Mouse (Mus musculus) retina, postnatal 7 days (tissue): Measurements from ENCODE around the gene Gmpr.
"Not testable (repeated sequence)": the region's sequence is repeated elsewhere in the genome, so short reads cannot be mapped to it uniquely, and the experiment has no call there.

Source experiments
- DNase-seq: peaks from one replicate; pipeline ENCODE4 v3.0.0-alpha.2; 2012; ENCODE audit warnings: low read depth, low spot score

The Gmpr gene

DNA sequence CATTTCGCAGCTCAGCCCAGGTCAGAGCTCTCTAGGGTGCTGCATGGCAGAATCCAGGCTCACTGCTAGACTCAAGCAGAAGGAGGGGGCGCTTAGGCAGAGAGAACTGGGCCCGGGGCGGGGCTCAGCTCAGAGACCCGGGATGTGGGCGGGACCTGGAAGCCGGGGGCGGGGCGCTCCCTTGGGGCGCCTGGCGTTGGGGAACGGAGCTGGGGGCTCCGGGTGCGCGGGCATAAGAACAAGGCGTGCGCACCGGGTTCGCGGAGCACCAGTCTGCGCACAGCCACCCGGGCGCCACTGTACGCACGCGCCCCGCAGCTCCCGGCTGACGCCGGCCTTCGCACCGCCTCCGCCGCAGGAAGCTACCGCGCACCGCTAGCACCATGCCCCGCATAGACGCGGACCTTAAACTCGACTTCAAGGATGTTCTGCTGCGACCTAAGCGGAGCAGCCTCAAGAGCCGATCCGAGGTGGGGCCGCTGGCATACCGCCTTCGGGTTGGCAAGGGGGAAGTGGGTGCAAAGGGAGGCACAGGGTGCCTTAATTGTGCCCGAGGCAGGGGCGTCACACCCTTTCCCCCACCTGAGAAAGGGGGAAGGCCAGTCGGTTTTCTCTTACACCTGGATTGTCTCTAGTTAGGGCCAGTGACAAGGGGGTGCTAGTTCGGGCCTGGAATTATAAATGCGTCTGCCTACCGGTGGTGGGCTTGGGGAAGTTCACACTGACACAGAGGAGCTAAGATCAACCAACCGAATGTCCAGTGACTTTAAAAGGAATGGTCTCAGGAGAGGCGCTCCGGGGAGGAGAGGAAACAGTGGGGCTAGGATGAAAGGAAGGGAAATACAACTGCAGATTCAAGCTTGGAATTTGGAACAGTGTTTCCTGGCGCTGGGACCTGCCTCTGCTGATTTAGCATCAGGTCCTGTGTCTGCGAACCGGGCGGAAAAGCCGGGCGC is at the start of gene Gmpr:
TSS of gene Gmpr (plus strand) at position 171 of the 956 bp plus-strand sequence.
- peak; percentile 58 for DNase-seq

DNA sequence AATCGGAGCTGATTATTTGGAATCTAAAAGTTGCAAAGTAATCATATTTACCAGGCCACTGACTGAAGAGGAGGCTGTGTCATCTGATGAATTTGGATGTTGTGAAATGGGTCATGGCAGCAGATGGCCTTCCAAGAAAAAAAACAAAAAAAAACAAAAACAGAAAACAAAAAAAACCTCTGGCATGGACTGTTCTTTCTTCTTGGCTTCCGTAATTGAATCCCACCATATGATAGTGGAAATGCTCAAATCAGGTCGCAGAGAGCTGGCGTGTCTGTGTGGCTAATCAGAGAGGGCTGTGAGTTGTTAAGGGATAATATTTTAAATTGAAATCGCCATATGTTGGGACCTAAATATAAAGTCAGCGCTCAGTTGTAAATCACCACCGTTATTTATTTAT is 49.8 kb upstream of the Gmpr start:
- no peak for DNase-seq

DNA sequence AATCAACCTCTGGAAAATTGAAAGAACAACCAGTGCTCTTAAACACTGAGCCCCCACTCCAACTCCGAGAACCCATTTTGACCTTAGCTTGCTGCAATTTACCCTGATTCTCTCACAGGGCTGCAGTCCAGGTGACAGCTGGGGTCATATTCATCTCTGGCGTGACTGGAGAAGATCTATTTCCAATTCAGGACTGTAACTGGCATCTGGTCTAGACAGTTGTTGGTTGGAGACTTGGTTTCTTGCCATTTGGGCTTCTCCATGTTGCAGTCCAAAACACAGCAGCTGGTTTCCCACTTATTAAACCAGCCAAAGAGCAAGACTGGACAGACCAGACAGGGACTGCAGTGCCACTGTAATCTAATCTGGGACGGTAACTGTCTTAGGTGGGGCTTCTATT is 47.1 kb upstream of the Gmpr start:
- no peak for DNase-seq

DNA sequence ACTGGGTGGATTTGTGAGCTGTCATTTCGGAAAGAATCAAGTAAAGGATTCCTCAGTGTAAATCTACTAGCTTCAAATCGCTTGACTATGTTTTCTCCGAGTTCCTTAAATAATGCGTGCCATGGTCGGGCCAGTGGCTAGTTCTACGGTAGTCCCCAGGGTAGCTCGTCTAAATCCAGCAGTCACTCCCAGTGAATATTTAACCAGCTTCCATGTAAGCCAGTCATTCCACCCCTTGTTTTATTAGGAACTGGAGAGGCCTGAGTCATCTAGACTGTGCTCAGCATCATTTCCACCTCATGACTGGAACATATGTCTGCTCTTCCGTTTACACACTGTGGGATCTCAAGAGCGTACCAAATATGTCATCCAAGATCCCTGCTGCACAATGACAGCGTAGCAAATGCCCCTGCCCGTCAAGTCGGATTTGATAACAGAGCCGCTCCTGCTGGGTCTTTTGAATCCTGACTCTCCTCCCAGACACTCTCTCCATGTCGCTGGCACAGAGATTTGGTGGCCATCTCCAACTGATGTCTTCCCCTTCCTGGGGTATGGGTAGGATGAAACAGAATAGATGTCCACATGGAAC is 45.8 kb upstream of the Gmpr start:
- no peak for DNase-seq

DNA sequence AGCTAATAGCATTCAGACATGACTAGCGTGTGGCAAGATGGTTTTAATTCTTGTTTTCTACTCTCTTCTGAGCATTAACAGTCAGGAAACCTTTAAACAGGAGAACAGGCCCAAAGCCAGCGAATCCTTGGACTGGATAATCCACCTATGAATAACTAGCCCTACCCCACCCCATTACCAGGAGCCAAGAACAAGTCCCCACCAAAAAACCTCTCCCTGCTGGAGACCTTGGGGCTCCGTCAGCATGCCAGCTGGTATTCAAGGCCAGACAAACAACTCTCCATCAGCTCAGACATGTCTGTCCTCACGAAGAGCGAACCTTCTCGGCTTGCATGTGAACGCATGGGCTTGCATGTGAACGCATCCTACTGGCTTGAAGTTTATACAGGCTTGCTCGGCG is 41.6 kb upstream of the Gmpr start:
- no peak for DNase-seq

DNA sequence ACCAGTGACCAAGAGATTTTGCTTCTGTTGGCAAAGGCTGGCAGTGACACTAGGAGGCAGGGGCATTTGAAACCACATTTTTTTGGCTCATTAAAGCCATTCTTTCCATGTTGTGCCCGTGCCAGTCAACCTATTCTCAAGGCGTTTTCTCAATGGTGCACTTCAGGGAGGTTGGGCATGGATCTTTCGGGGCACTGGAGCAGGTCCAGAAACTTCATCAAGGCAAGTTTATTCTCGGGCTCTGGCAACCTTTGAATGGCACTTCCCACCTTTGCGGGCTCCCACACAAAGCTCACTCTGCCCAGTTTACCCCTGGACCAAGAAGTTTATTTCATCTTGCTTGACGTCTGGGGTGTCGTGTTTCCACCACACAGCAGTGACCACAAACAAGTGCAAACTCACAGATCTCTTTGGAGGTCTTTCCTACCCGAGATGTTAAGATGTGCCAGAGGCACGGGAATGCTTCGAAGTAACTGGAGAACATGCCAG is 41.2 kb upstream of the Gmpr start:
- no peak for DNase-seq

DNA sequence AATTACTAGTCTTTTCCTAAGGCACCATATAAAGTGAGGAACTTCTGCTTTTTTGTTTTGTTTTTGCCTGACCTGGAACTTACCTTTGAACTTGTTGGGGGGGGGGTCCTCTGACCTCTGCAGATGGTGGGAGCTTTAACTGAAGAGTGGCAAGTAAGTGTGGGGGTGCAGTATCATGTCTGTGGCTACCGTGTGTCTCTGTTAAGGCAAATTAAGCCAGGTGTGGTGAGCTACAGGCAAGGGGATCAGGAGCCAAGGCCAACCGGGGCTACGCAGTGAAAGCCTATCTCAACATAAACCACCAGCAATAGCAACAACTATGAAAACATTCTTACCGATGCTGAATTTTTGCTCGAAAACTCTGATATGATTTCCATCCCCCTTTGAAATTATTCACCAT is 38.5 kb upstream of the Gmpr start:
- no peak for DNase-seq

DNA sequence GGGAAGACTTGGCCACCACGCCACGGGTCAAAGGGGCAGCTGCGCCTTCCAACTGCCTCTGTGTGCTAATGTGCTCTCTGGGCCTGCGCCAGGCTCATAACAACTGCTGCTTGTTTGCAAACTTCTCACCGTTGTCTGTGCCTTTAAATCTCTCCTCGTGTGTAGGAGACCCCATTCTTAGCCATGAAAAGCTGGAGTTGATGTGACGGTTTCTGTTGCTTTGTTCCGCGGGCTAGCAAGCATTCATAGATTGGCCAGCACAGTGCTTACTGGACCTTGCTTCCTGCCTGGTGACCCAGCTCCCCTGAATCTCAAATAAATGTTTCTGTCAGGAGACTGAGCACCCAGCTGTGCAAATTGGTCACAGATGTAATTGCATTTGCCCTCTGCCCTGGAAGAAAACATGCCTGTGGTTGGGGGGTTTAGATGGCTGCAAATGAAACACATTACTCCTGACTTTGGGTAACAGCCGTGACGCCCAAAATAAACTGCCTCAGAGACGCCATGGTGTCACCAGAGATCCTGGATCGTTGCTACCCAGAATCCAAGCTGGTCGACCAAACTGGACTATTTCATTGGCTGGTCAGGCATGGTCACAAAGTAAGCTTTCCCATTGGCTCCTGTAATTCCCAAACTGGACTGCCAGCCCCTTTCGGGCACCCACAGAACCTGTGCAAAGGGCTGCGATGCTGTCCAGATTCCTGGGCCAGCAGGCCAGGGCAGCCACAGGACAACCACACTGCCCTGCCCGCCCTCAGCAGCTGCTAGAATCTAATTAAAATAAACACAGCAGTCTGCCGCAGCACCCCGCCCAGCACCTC is 37.6 kb upstream of the Gmpr start:
- DNase-seq, result no peak

DNA sequence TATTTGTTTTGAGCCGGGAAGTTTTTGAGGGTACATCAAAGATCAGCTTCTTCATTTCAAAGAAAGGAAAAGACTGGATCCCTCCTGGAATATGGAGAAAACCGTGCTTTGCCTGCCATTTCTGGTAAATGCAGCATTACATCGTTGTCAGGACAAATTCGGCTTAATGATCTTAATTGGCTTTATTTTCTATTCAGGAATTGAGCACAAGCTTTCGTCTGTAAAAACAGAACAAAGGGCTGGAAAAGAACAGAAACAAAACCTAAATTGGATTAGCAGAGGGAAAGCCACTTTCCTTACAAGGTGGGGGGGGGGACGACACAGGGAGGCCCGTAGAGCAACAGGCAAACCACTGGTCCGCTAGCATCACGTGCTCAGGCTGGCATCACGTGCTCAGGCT is 33.9 kb upstream of the Gmpr start:
- DNase-seq, result no peak

DNA sequence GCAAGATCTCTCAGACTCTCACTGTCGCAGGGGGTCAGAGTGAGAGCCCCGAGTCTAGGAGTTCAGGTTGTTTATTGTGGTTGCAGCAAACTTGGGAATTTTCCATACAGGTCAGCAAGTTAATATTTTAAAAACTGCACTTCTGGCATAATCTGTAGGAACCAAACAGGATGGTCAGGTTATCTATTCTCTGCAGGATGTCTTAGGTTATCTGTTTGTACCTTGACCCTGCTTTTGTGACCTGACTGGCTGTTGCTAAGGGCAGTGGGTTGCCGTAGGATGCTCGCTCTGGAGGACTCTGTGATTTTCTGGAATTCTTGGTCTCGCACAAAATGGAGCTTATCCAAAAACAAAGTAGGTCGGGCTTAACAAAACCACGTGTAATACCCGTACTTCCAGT is 31.9 kb upstream of the Gmpr start:
- DNase-seq, result no peak

DNA sequence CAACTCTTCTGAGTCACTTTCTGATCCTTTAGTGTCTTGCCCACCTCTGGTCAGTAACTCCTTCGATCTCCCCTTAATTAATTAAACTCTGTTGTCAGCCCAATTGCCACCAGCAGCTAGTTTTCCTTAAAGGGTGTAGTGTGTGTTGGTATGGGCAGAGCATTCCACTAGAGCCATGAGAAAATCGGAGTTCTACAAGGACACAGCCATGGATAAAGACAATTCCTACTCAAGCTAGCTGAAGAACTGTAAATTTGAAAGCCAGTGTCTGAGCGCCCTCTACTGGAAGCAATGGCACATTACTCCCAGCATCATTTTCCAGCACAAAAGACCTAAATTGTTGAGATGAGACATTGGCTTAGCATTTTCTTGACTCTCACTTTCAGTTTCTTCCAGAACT is 30.1 kb upstream of the Gmpr start:
- peak; percentile 60 for DNase-seq

DNA sequence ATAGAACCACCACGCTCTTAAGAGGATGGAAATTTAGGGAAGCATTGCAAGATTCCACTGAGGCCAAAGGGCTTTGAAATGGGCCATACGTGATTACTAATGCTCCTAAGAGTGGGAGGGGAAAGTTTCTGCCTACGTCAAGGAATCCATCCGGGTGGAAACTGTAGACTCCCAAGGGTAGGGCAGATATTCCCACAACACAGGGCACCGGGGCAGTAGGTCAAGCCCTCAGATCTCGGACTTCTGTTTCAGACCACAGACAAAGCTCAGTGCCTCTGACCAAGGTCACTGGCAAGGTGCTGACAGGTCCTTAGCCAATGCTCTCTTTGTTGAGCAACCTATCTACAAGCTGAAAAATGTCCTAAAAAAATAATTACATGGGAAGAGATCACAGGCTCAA is 27.3 kb upstream of the Gmpr start:
- no peak for DNase-seq

DNA sequence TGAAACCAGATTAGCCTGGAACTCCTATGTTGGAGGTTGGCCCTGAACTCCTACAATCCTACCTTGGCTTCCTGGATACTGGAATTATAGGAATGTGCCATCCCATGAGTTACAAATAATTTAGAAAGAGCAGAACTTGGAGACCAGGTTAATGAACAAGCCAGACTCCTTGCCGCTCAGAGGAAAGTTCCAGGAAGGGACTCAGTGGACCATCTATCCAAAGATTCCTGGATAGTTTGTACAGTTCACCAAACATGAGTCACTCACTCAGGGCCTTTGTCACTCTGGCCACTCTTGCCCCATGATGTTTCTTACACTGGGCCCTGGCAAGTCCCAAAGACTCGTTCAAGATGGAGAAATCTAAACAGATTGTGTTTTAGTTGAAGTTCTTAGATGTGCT is 24.0 kb upstream of the Gmpr start:
- DNase-seq, result no peak

DNA sequence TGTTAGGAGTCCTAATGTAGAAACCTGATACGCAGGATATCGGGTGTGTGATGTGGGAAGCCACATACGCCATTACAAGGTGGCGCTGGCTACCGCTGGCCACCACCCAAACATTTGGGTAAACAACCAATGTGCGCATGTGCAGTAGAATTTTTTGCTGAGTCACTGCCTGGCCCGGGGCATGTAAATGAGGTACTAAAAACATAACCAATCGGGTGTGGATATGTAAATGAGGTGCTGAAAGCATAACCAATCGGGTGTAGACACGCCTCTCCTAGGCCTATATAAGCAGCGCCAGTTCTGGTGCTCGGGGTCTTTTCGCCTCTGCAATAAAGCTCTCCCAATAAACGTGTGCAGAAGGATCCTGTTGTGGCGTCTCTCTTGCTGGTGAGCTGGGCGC is 23.3 kb upstream of the Gmpr start:
- DNase-seq, result not testable (repeated sequence)

DNA sequence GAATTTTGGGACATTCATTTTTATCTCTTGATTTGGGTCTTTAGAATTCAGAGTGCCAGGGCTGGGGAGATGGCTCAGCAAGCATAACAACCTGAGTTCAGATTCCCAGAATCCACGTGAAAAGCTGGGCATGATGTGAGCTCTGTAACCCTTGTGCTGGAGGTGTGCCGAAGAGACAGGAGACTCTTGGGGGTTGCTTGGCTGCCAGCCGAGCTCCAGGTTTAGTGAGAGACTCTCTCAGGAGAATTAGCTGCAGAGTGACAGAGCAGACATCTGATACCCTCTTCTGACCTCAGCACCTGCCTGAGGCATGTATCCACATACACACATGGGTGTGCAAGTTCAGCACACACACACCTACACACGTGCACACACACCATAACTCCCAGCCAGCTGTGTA is 21.6 kb upstream of the Gmpr start:
- DNase-seq, result no peak

DNA sequence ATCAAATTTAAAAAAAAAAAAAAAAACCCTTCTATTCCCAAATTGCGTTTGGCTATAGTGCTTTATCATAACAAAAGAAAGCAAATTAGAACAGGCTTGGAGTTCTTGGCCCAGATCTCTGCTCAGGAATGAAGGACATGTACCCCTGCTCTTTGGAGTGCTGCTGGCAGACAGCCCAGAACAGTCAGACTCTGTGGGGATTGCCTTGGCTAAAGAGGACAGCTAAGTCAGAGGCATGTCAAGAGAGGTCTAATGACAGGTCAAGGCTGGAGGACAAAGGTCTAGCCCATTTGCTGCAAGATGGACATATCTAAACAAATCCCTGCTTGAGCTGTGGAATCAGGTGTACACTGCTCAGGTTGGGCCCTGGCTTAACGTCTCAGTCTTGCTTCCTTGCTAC is 20.6 kb upstream of the Gmpr start:
- no peak for DNase-seq

DNA sequence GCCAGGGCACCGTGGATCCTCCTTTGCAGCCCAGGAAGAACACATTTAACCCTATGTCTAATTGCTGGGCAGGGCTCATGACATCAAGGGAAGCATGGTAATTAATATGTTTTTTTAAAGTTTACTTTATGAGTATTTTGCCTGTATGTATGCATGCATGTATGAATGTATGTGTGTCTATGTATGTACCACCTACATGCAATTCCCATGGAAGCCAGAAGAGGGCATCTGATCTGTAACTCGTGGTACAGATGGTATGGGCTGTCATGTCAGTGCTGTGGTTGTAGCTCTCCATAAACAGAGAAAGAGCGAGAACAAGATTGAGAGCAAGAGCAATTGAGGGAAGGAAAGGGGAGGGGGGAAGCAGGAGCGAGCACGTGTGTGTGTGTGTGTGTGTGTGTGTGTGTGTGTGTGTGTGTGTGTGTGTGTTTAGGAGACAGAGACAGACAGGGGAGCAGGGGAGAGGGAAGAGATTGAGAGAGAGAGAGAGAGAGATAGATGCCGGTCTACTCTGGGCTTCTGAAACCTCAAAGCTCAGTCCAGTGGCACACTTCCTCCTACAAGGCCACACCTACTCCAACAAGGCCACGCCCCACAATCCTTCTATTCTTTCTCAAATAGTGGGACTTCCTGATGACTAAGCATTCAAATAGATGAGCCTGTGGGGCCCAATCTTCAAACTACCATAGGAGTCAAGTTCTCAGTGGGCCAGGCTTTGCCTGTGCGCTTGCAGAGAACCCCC is 15.1 kb upstream of the Gmpr start:
- no peak for DNase-seq

DNA sequence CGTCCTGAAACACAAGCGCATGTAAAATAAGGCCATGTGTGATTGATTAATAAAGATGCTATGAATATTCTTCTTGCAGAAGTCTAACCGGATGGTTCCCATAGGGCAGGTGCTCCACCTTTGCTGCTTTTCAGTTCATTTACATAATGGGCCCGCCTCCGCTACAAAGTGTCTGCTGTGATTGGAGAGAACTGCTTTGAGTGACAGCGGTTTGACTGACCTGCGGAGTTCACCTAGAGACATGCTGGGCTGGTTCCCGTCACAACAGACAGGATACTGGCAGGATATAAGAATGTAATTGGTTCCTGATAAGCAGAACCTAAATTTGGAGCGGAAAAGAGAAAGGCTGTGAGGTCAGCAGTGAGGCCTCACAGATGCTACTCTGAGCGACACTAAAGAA is 13.4 kb upstream of the Gmpr start:
- no peak for DNase-seq

DNA sequence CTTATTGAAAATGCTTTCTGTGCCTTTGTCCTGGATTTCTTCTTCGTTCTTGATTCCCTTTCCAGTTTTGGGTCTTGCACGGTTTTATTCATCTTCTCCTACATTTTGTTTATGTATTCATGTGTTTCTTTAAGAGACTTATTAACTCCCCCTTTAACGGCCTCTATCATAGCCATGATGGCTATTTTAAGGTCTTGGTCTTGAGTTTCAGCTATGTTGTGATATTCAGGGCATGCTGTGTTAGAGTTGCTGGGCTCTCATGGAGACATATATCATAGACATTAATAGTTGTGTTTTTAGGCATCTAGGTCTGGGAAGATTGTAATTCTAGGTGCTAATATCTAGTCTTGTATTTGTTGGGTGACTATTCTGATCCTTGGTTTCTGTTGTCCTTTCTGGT is 8.6 kb upstream of the Gmpr start:
- DNase-seq, result no peak

DNA sequence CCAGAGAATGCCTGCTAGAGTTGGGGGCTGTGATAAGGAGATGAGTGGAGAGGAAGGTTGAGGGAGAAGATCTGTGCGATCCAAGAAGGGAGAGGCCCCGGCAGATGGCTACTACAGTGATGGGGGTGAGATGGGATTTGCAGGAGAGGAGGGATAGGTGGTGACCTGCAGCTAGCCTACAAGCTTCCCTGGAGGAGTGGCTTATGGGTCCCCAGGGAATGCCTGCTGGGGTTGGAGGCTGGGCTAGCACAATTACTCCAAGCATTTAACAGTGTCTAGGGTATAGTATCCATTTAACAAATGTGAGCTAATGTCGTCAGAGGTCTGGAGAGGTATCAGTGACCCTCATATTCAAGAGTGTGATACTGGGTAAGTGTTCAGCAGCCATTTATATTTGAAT is 7.9 kb upstream of the Gmpr start:
- DNase-seq, result no peak

DNA sequence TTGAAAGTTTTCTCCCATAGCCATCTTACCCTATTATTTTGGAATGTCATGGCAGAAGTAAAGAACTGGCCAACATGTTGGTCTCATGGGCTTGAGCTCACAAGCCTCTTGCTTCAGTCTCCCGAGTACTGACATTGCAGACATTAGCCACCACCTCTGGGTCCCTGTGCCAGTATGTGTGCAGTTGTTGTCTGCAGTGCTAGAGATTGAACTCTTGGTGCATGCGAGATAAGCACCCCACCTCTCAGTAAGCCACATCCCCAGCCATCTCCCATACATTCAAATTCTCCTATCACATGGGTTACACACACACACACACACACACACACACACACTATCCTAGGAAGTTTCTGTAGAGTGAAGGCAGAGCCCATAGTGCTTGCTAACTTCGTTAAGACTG is 7.3 kb upstream of the Gmpr start:
- no peak for DNase-seq

DNA sequence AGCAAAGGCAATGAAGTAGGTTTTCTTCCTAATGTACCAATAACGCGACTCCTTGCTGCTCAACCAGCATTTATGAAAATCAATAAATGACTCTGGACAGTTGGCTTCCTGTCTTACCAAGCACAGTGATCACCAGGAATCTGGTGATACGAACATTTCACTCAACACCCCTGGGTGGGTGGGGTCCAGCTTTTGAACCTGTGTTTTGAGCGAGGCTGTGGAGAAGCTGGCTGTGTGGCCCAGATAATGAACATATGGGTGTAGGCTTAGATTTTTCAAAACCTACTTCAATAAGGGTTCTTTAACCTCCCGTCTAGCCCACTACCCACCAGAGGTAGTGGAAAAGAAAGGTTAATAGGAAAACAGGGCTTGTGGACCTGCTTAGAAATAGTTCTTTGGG is 4.5 kb upstream of the Gmpr start:
- DNase-seq, result no peak
